Mouse (Mus musculus): ENCODE data around the gene Psmd13.

Psmd13 gene

DNA sequence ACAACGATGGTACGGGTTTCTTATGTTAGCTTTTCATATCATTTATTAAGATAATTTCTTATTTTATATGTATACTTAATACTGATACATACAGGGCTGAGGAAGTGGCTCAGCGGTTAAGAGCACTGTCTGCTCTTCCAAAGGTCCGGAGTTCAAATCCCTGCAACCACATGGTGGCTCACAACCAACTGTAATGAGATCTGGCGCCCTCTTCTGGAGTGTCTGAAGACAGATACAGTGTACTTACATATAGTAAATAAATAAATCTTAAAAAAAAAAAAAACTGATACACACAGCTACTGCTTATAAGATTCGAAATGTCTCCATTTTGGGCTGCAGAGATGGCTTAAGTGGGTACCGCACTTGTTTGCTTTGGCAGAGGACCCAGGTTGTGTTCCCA is 25.9 kb downstream of the Psmd13 start:
- DNase-seq = no peak

DNA sequence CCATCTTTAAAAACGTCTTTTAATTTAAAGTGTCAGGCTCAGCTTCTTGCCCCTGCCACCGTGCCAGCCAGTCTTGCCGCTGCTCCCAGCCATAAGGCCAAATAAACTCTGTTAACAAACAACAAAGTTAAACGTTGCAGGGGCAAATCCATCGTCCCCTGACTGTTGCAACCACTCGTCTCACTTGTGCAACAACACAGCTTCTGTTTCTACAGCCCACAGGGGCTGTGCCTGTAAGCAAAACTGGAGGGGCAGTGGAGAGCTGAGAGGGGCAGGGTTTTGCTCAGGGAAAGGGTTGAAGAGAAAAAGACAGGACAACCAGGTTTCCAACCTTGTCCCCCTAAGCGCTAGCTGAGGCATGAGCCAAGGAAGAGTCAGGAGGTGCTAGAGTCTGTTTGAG is 26.4 kb downstream of the Psmd13 start:
- no peak for DNase-seq

DNA sequence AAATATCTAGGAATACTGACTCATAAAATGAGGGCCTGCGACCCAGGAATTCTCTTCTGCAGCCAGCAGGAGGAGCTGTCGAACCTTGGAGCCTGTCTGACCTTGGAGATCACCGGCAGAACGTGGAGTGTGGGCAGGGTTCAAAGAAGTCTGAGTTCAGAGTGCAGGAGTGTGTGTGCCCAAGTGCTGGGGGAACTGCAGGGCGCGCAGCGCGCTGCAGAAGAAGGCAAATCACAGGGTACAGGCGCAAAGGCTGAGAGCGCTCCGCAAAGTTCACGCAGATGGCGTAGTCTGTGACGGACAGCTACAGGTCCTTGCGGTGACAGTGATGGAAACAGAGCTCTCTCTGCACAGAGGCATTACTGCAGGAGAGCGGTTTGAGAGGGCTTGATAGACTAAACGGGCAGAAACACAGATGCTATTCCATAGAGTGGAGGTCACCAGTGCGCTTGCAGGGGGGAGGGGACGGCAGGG is 26.9 kb downstream of the Psmd13 start:
- DNase-seq = peak; percentile 97

DNA sequence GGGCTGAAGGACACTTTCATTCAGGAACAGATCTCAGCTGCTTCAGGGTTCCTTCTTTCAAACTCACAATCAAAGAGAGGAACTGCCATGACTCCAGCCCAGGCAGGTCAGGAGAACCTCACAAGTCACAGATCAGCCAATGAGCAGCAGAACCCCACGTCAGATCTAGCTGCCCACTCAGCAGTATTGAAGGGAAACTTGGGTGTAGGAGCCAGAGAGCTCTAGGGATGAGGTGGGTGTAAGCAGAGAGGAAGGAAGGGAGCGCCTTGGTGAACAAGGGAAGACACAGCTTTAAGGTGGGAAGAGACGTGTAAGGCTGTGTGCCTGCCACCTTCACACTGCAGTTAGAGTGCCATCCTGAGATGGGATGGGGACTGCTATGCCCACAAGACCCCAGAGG is 30.5 kb downstream of the Psmd13 start:
- DNase-seq = no peak

DNA sequence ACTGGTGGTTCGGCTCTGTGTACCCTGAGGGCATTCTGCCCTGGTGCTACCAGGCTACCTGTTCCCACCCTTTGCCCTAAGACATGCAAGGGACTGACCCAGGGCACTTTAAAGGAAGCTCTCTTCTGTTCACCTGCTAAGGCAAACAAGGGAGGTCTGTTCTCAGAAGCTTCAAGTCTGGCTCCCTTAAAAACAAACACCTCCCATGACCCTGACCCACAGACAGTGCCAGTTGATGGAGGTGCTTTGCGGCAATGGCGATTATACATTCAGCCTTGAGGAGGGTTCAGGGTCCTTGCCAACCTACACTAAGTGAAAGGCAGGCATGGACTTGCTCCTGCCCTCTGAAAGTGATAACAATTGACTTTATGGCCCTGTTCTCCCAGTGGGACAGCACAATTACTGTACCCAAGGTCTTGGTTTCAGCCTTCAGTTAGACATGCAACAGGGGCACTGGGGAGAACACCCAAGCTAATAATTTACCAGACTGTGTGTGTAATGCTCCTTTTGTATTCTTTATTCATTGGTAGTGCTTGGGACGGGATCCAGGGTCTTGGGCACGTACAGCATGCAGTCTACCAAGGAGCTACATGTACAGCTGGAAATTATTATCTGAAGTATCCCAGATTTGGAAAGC is 31.2 kb downstream of the Psmd13 start:
- DNase-seq = no peak

DNA sequence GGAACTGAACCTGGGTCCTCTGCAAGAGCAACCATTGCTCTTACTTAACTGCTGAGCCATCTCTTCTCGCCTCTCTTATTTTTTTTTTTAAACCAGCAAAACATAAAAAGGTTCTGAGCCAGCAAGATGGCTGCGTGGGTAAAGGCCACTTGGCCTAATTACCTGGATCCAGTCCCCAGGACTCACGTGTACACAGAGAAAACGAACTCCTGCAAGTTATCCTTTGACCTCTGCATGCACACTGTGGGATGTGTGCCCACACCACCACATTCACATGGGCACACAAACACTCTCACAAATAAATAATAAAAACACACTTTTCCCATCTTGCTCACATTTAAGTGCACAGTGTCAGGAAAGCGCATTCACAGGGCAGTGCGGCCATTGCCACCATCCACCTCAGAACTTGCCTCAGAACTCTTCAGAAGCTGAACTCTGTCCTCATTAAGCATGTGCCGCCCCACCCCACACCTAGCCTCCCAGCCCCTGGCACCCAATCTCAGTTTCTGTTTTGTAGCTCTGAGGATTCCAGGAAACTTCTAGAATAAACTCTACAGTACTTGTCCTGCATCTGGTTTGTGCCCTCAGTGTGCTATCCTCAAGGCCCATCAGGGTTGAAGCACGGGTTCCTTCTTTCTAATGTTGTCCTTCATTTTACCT is 32.4 kb downstream of the Psmd13 start:
- no peak for DNase-seq

DNA sequence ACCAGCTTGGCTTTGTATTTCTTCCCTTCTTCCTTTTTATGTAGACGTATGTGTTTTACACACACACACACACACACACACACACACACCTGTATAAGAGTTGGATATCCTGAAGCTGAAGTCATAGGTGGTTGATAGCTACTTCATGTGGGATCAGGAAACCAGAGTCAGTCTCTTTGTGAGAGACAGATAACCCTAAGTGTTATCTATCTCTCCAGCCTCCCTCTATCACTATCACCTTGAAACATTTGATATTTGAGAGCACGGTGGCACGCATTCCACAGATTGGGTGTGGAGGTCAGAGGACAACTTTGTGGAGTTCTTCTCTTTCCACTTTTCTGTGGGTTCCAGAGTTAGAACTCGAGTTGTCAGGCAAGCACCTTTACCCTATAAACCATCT is 38.1 kb downstream of the Psmd13 start:
- no peak for DNase-seq

DNA sequence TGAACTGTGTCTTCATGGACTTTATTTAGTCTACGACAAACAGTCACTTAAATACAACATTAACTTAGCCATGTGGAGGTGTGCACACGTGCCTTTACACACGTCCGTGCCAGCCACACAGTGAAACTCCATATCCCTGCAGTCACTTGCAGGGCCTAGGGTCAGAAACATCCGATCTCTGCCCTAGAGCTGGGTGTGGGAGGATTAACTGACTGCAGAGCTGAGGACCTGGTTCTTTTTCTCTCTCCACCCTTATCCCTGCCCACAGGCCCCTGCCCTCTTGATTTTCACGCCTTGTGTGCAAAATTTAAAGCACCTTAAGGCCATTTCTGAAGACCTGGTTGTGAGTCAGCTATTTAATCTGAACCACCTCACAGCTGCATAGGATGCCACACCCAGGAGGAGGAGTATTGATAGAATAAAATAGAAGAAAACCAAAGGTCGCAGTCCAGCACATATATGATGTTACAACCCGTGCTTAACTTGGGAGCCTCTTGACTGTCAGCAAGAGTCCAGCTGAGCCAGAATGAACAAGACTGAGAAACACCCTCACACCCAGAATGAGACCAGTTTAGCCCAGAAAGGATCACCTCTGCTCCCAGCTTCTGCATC is 38.8 kb downstream of the Psmd13 start, which contains the start of gene Nlrp6:
Gene Nlrp6 (plus strand): TSS at position 485 of the 612 bp plus-strand sequence.
- no peak for DNase-seq

DNA sequence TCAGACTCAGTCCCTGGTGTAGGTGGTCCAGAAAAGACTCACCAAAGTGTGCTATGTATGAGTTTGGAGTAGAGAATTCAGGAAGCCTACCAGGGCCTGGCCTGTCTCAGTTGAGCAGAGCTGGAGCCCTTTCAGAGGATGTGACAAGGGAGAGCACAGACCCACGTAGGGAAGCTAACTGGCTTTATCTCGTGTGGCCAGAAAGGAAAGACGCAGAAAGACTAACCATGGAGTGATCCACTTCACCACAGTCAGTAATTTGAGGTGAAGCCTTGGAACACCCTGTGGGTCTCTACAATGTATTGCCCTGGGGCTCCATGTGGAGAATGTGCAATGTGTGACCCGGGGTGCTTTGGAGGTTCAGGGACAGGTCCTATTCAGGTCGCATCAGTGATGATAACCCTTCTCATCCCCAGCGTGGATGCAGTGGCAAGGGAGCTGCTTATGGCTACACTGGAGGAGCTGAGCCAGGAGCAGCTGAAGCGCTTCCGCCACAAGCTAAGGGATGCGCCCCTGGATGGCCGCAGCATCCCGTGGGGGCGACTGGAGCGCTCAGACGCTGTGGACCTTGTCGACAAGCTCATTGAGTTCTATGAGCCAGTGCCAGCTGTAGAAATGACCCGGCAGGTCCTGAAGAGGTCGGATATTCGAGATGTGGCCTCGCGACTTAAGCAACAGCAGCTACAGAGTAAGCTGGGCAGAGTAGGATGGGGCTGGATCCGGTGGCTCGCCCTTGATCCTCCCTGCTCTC is 39.6 kb downstream of the Psmd13 start:
- no peak for DNase-seq

DNA sequence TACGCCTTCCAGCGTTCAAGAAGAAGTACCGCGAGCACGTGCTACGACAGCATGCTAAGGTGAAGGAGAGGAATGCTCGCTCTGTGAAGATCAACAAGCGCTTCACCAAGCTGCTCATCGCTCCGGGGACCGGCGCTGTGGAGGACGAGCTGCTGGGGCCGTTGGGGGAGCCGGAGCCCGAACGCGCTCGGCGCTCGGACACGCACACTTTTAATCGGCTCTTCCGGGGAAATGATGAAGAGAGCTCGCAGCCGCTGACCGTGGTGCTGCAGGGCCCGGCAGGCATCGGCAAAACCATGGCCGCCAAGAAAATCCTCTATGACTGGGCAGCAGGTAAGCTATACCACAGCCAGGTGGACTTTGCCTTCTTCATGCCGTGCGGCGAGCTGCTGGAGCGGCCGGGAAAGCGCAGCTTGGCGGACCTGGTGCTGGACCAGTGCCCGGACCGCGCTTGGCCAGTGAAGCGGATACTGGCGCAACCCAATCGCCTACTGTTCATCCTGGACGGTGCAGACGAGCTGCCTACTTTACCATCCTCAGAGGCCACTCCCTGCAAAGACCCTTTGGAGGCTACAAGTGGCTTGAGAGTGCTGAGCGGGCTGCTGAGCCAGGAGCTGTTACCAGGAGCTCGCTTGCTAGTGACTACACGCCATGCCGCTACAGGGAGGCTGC is 40.8 kb downstream of the Psmd13 start:
- no peak for DNase-seq

DNA sequence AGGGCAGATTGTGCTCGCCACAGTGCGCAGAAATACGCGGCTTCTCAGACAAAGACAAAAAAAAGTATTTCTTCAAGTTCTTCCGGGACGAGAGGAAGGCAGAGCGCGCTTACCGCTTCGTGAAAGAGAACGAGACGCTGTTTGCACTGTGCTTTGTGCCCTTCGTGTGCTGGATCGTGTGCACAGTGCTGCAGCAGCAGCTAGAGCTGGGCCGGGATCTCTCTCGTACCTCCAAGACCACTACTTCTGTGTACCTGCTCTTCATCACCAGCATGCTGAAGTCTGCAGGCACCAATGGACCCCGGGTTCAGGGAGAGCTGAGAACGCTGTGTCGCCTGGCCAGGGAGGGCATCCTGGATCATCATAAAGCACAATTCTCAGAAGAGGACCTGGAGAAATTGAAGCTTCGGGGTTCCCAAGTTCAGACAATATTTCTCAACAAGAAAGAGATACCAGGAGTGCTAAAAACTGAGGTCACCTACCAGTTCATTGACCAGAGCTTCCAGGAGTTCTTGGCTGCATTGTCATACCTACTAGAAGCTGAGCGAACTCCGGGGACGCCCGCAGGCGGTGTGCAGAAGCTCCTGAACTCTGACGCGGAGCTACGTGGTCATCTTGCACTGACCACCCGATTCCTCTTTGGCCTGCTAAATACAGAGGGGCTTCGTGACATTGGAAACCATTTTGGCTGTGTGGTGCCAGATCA is 41.5 kb downstream of the Psmd13 start:
- DNase-seq = no peak

DNA sequence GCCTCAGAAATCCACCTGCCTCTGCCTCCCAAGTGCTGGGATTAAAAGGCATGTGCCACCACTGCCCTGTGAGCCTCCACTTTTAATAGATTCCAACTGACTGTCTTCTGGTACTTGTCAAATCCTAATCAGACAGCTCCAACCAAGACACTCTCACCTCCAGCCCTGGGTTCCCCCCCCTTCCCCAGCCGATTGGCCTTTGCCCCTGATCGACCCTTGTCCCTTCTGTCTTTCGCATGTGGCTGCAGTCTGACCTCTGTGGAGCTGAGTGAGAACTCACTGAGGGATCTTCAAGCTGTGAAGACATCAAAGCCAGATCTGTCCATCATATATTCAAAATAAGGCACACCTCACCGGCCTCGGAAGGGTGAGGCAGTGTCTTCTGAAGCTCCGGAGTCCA is 45.4 kb downstream of the Psmd13 start:
- no peak for DNase-seq

DNA sequence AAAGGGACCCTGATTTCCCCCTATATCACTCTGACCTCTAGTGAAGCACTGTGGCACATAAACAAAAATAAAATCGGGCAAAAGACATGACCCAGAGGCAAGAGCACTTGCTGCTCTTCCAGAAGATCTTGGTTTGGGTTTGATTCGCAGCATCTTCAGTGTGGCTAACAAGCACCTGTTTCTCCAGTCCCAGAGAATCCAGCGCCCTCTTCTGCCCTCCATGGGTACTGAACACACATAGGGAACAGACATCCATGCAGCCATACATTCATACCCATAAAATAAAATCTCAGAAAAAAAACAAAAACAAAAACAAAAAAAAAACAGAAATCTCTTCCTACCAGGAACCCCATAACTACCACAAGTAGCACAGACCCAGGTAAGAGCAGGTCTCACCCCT is 56.7 kb downstream of the Psmd13 start:
- DNase-seq = no peak

DNA sequence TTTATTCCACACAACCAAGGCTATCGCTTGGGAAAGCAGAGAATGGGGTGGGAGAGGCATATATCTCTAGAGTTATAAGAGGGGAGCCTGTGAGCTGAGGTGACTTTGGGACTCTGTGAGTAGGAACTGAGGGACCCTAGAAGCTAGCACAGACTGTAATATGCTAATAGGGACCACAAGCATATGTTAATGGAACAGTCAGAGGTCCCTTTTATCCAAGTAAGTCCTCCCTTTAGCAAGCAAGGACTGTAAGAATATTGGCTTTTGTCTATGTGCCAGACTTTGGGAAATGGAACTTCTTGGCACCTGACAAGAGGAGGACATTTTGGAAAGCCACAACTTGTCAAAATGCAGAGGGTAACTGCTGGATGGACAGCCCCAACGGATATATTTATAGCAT is 57.1 kb downstream of the Psmd13 start:
- no peak for DNase-seq

DNA sequence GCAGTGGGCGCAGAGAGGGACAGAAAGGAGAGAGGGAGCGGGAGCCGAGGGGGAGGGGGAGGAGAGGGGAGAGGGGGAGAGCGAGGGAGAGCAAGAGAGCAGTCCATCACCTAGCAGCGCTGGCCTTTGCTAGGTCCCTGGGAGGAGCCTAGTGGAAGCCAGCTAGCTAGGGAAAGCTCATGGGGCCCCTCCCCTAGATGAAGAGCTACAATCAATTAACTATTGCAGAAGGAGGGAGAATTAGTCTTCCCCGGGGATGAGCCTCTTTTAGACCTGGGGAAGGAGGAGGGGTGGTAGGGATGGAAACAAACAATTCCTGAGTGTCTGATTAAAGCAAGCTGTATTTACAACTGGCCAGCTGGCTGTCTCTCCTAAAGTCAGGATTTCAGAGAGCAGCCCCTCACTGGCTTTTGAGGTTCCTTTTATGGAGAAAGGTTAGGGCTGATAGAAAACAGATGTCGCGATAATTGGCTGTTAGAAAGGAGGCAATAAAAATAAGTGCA is 58.0 kb downstream of the Psmd13 start:
- DNase-seq = peak; percentile 95

DNA sequence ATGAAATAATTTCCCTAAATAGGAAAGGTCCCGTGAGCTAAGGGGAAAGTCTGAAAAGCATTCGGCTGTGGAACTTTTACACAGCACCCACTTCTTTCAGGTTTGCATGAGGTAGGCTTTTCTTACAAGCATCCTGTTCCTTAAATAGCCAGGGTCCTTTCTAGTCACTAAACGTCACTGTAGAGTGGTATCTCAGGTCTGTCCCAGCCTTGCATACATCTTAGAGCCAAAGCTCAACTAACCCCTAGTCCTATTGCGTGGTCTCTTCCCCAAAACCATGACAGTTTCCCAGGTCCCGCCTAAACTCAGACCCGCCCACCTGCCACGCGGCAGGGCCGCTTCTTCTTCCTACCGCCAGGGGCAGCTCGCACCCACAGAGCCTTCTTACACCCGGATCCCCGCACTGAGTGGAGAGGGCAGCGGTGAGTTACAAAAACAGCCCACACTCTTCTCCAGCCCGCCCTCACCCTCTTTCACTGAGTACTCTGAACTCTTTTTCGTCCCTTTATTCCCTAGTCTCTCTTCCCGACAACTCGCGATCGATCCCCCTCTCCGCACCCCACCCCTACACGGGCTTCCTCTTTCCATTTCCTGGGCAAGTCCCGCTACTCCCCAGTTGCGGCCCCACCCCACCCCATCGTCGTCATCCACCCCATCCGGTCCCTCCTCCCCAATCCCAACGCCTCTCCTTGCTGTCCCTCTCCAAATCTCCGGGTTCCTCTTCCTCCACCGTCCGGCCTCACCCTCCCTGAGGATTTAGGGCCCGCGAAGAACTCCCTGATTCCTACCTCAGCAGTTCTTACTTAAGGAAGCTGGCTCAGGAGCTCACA is 59.7 kb downstream of the Psmd13 start, which contains the start of gene Pgghg:
Gene Pgghg (plus strand): TSS at position 170 of the 830 bp plus-strand sequence.
- peak; percentile 100 for DNase-seq

DNA sequence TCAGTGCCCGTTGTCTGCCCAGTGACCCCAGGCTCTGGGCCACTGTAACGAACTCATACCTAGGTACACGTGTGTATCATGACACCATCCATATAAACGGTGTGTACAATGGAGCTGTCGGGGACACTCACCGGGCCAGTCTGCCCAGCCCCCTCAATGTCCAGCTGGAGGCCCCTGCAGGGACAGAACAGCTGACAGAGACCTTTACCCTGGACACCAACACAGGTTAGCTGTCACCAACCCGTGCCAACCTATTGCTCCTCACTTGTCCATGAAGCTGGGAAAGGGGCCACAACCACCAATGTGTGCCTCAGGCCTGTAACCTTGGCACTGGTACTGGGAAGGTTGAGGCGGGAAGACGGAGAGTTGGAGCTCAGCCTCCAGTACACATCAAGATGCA is 60.6 kb downstream of the Psmd13 start:
- DNase-seq = peak; percentile 95

DNA sequence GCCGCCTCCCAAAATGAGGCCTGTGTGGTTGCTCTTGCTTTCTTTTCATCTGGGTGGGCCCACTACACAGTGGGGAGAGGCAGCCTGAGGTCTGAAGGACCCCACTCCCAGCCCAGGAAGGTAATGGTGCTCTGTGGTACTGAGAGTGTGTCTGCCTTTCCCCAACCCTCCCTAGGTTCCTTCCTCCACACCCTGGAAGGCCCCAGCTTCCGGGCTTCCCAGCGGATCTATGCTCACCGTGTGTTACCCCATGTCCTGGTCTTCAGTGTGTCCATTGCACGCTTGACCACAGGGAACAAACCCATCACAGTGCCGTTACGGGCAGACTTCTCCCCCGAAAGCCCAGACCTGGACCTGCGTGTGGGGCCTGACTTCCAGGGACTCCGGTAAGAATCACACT is 61.0 kb downstream of the Psmd13 start:
- peak; percentile 94 for DNase-seq

DNA sequence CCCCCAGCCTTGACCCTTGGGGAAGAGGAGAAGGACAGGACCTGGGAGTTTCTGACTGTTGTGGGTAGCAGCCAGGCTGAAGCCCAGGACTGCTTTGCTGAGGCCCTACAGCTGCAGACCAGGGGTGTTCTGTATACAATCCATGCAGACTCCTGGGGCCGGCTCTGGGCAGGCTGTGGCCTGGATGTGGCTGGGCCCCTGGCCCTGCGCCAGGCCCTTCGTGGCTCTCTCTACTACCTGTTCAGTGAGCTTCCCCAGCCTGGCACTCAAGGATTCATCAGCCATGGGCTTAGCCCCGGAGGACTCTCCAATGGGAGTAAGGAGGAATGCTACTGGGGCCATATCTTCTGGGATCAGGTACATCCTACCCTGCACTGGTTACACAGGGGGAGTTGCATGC is 61.6 kb downstream of the Psmd13 start:
- peak; percentile 95 for DNase-seq

DNA sequence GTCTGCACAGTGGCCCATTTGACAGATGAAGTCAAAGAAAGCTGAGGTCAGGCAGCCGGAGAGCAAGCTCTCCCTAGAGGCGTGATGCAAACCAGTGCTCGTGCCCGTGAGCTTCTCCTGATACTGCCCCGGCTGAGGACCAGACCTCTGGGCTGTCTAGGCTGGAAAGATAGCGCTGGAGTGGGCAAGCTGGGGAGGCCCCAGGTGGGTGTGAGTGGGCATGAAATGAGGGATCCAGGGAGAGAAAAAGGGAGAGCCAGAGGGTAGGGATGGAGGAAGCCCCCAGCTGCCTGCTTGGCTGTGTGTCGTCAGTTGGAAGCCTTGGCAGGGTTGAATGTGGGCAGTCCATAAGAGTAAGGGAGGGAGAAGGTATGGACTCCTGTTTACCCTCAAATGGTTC is 62.5 kb downstream of the Psmd13 start:
- DNase-seq = peak; percentile 90

DNA sequence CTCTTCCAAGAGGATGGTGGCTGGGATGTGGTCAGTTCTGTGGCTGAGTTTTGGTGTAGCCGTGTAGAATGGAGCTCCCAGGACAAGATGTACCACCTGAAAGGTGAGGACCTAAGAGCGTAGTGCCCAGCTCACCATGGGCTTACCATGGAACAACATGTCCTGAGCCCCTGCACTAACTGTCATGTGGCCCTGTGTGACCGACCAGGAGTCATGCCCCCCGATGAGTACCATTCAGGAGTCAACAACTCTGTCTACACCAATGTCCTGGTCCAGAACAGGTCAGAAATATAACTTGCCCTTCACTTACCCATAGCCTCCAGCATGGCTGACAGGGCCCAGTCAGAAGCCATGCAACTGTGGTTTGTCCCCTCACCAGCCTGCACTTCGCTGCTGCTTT is 63.5 kb downstream of the Psmd13 start:
- peak; percentile 86 for DNase-seq
